Mouse (Mus musculus) midbrain, postnatal 0 days (tissue): ENCODE results near the gene Eda. TPM values are rescaled to one million over a fixed set of nuclear protein-coding genes. Genes with fewer than 3 reads are reported as not detected.
"Not testable (repeated sequence)": the region's sequence is repeated elsewhere in the genome, so short reads cannot be mapped to it uniquely, and the experiment has no call there.

ENCODE experiments used
- ATAC-seq: fragments of 200-750 bp; cut with Nextera tagmentation; 2 replicates; pipeline ENCODE4 v1.8.0; 2017; ENCODE audit warnings: moderate number of reproducible peaks, mild to moderate bottlenecking, moderate TSS enrichment, moderate library complexity; ENCODE audit not compliant: low FRiP score
- DNase-seq: peaks from one replicate; pipeline ENCODE4 v3.0.0-alpha.2; 2015; ENCODE audit warnings: low spot score
- H3K27ac ChIP-seq: fragments of 300-500 bp; sonication (generic); 2 replicates; pipeline ENCODE4 v1.5.1; 2014; ENCODE audit warnings: low read depth, mild to moderate bottlenecking, low read length, mixed read lengths
- H3K27me3 ChIP-seq: fragments of 300-500 bp; sonication (generic); 2 replicates; pipeline ENCODE4 v1.6.1; 2014; ENCODE audit warnings: low read length, control low read depth, mixed read lengths; ENCODE audit not compliant: insufficient read depth
- H3K36me3 ChIP-seq: fragments of 300-500 bp; sonication (generic); 2 replicates; pipeline ENCODE4 v1.6.1; 2014; ENCODE audit warnings: low read length, control low read depth, mixed read lengths; ENCODE audit not compliant: insufficient read depth
- H3K4me1 ChIP-seq: fragments of 300-500 bp; sonication (generic); 2 replicates; pipeline ENCODE4 v1.6.1; 2014; ENCODE audit warnings: mild to moderate bottlenecking, control low read depth, antibody characterized with exemption, low read length, mixed read lengths; ENCODE audit not compliant: insufficient read depth
- H3K4me2 ChIP-seq: fragments of 300-500 bp; sonication (generic); 2 replicates; pipeline ENCODE4 v1.6.1; 2014; ENCODE audit warnings: low read depth, mild to moderate bottlenecking, low read length, mixed read lengths; ENCODE audit not compliant: poor library complexity, severe bottlenecking
- H3K4me3 ChIP-seq: fragments of 300-500 bp; sonication (generic); 2 replicates; pipeline ENCODE4 v1.5.1; 2014; ENCODE audit warnings: low read depth, mild to moderate bottlenecking, low read length, moderate library complexity
- H3K9ac ChIP-seq: fragments of 300-500 bp; sonication (generic); replicated peaks from 2 replicates; pipeline ENCODE4 v1.6.1; 2014; ENCODE audit warnings: mild to moderate bottlenecking, low read length, moderate library complexity, mixed read lengths; ENCODE audit not compliant: poor library complexity, severe bottlenecking
- H3K9me3 ChIP-seq: fragments of 300-500 bp; sonication (generic); 2 replicates; pipeline ENCODE4 v1.6.1; 2016; ENCODE audit warnings: low read length, control low read depth
- CTCF ChIP-seq: IDR thresholded peaks from 2 replicates; pipeline ENCODE4 v1.5.1; 2016; ENCODE audit warnings: antibody characterized with exemption, mild to moderate bottlenecking
- WGBS: fragments of 180-500 bp; shearing (Covaris S2); extraction: QIAGEN DNeasy Blood & Tissue Kit; methylation state at CpG from one replicate; pipeline ENCODE4 v1.1.7; 2014; 5-methylcytosine and 5-hydroxymethylcytosine counted together
- microRNA counts: library from miRNA; unstranded; fragments of <30 nt; microRNA quantifications from one replicate; lab custom pipeline; 2015
- microRNA-seq: library from miRNA; unstranded; fragments of <30 nt; microRNA quantifications from one replicate; pipeline ENCODE4, GENCODE M21; 2016; ENCODE audit warnings: borderline number of aligned reads
- polyA plus RNA-seq: library from polyadenylated mRNA; unstranded; fragments of >200 nt; fragmentation: Nextera tagmentation; extraction: Ambion mirVana; gene quantifications from 2 replicates; pipeline ENCODE4 v1.2.1, GENCODE M21; 2015
- total RNA-seq: library from RNA; depleted of rRNA; stranded (reverse); fragments of >200 nt; gene quantifications from 2 replicates; pipeline ENCODE4 v1.2.3, GENCODE M21; 2014; rRNA removed

The Eda gene
- total and polyA plus RNA-seq, 2 experiments from 2014 or later = 1.9 to 10.1 TPM

GRCm38 (mm10) chrX:100428693-100429092 lies 453.3 kb downstream of the Eda start, which contains the start of gene Otud6a:
Gene Otud6a (plus strand): TSS chrX:100429013.
- DNase-seq = no peak
- Histone ChIP-seq H3K4me3 (no peak within 1 kb of the TSS), H3K4me2 (no peak within 1 kb of the TSS), H3K27me3 (peaks cover 6% of the 10 kb centered on the region; the same call in 1 of the 2 replicates), H3K36me3 (no peaks in the 10 kb centered on the region), H3K27ac (no peak within 1 kb of the TSS), H3K4me1 (no peaks in the 10 kb centered on the region), H3K9me3 (no peaks in the 10 kb centered on the region), H3K9ac (no peak within 1 kb of the TSS)
- TF ChIP-seq CTCF = no peak
- WGBS = 90% methylated on average over 21 of the region's 21 CpGs
- no peak for ATAC-seq

- Histone ChIP-seq H3K4me3 (no peak overlapping the region), H3K9me3 (no peaks in the 10 kb centered on the region), H3K4me1 (no peaks in the 10 kb centered on the region), H3K36me3 (no peaks in the 10 kb centered on the region), H3K9ac (no peak overlapping the region), H3K27me3 (peaks cover 9% of the 10 kb centered on the region; the same call in 1 of the 2 replicates), H3K27ac (no peak overlapping the region), H3K4me2 (no peak overlapping the region)
- ATAC-seq (no peak), DNase-seq (no peak)
- no peak for TF ChIP-seq CTCF
- WGBS = 74% methylated on average over 3 of the region's 3 CpGs
These were observed 456.9 kb downstream of the Eda start for GRCm38 (mm10) chrX:100432311-100432710.

- not testable (repeated sequence) for H3K4me1 ChIP-seq, H3K27ac ChIP-seq, H3K36me3 ChIP-seq, H3K9me3 ChIP-seq, H3K27me3 ChIP-seq, H3K4me2 ChIP-seq, ATAC-seq, H3K4me3 ChIP-seq, H3K9ac ChIP-seq, DNase-seq
- WGBS = 69% methylated on average over 2 of the region's 2 CpGs
These were observed 467.2 kb downstream of the Eda start, which contains the start of gene Awat2 for GRCm38 (mm10) chrX:100442617-100443016. Gene Awat2 (minus strand): TSS chrX:100442717.

- Histone ChIP-seq H3K4me3 (no peak overlapping the region), H3K36me3 (no peaks in the 10 kb centered on the region), H3K27me3 (no peaks in the 10 kb centered on the region), H3K9me3 (no peaks in the 10 kb centered on the region), H3K4me1 (no peaks in the 10 kb centered on the region), H3K4me2 (no peak overlapping the region), H3K27ac (no peak overlapping the region), H3K9ac (no peak overlapping the region)
- WGBS = 88% methylated on average over 7 of the region's 7 CpGs
- TF ChIP-seq CTCF = no peak
- no peak for DNase-seq
- no peak for ATAC-seq
These were observed 468.1 kb downstream of the Eda start for GRCm38 (mm10) chrX:100443532-100443931.

MicroRNA genes within 50 kb of the gene (microRNA counts, 519-probe panel; counts per million panel counts)
- microRNA mmu-miR-676 (lab: Ali Mortazavi, UCI) = 3,541 counts per million, percentile 76 among the panel's probes with 10 or more counts

Small RNAs within 50 kb of the gene (microRNA-seq; reads per million reads assigned to microRNA genes)
- gene Mir676 = 993 reads per million, percentile 74 among the genes with 10 or more reads in this experiment

Other genes starting within 250 kb of the Eda start
- gene Tmem28, start 154.6 kb upstream of the Eda start, total RNA-seq = 8.0 and 10.6 TPM in 2 replicates
- gene Tmem28, start 154.6 kb upstream of the Eda start, polyA plus RNA-seq = 1.1 and 1.2 TPM in 2 replicates